9 mouse cellular contexts compared by ENCODE assay signal in genomic region chr6:99439878-99440361, GRCm38 (mm10).
DNase-seq lines count a peak whose midpoint lies in the region; ATAC-seq lines count a peak whose summit lies in the region.
"Had no signal": no experiment of that assay in that cellular context is flagged by ENCODE, and none has a peak within 500 bp of the region (broad histone marks: within the 10 kb centered on the region; RNA-seq: fewer than 3 reads in every experiment).

No protein-coding gene starts in this region.

- DNase-seq in adrenal gland, adult 2 months = peak; percentile 29
- DNase-seq in adrenal gland, postnatal 4 days (ENCODE audit: low spot score in 2 of 2) = no peak
- DNase-seq in R1 (ENCODE audit: low read depth, low spot score) = peak; percentile 21
- DNase-seq in forelimb bud, embryonic 11.5 days (ENCODE audit: low read depth, low spot score) = peak; percentile 40
- peak; percentile 61 for DNase-seq in ovary, adult 18-20 months (ENCODE audit: low spot score)
- no peak for DNase-seq in thymus, postnatal 36 days

- H3K27ac ChIP-seq in hindbrain, embryonic 16.5 days (ENCODE audit: low read depth, low read length) = peak overlapping the region; percentile 48
- peak overlapping the region; percentile 33; the same call in 1 of the 2 replicates for H3K27ac ChIP-seq in lung, embryonic 15.5 days

- H3K27me3 ChIP-seq in hindbrain, embryonic 16.5 days (replicated peaks; ENCODE audit: control insufficient read depth, insufficient read depth, low read length) = no peaks in the 10 kb centered on the region
- no peaks in the 10 kb centered on the region for H3K27me3 ChIP-seq in lung, embryonic 15.5 days
- H3K27me3 ChIP-seq: megakaryocyte, embryonic 14.5 days had no signal

- no peaks in the 10 kb centered on the region for H3K9me3 ChIP-seq in hindbrain, embryonic 16.5 days (ENCODE audit: control insufficient read depth, low read length)
- H3K9me3 ChIP-seq in lung, embryonic 15.5 days = no peaks in the 10 kb centered on the region
- H3K9me3 ChIP-seq: megakaryocyte, embryonic 14.5 days had no signal

- no peaks in the 10 kb centered on the region for H3K36me3 ChIP-seq in hindbrain, embryonic 16.5 days (ENCODE audit: control insufficient read depth, insufficient read depth, low read length)
- peaks cover 2% of the 10 kb centered on the region; the same call in 1 of the 2 replicates for H3K36me3 ChIP-seq in lung, embryonic 15.5 days

- H3K9ac ChIP-seq in hindbrain, embryonic 16.5 days (ENCODE audit: low read depth, low read length) = peak overlapping the region; percentile 38
- no peak overlapping the region for H3K9ac ChIP-seq in lung, embryonic 15.5 days

- 3% methylated on average over 9 of the region's 9 CpGs for WGBS in hindbrain, embryonic 16.5 days
- 31% methylated on average over 9 of the region's 9 CpGs for WGBS in lung, embryonic 15.5 days

- peak; percentile 87 for ATAC-seq in hindbrain, embryonic 16.5 days
- no peak; the same call in 1 of the 2 replicates for ATAC-seq in lung, embryonic 15.5 days (ENCODE audit: borderline replicate concordance, extremely low read depth, low FRiP score, low TSS enrichment)

- peaks cover 20% of the 10 kb centered on the region for H3K4me1 ChIP-seq in hindbrain, embryonic 16.5 days (ENCODE audit: control insufficient read depth, insufficient read depth, low read depth, low read length)
- H3K4me1 ChIP-seq in lung, embryonic 15.5 days = peaks cover 13% of the 10 kb centered on the region

- H3K4me3 ChIP-seq in hindbrain, embryonic 16.5 days (ENCODE audit: low read length) = no peak overlapping the region
- H3K4me3 ChIP-seq in lung, embryonic 15.5 days = no peak overlapping the region
- H3K4me3 ChIP-seq: megakaryocyte, embryonic 14.5 days had no signal

- H3K4me2 ChIP-seq in hindbrain, embryonic 16.5 days (ENCODE audit: low read length) = peak overlapping the region; percentile 31
- no peak overlapping the region; the same call in 1 of the 2 replicates for H3K4me2 ChIP-seq in lung, embryonic 15.5 days

Comparison
In these comparisons a context has a peak if more than half of its experiments do, and no peak if none do; other contexts are left out.
1. DNase-seq: peak in adrenal gland, adult 2 months (single experiment), R1 (single experiment), forelimb bud, embryonic 11.5 days (single experiment) and ovary, adult 18-20 months (single experiment); none in adrenal gland, postnatal 4 days (0 of 2) and thymus, postnatal 36 days (0 of 2).